Mouse (Mus musculus): Measurements from ENCODE around the gene Tanc1.

Tanc1 gene

GRCm38 (mm10) chr2:59681181-59681580 is 69.3 kb downstream of the Tanc1 start:
- no peak for DNase-seq (ENCODE audit: low spot score in 2 of 2)

- no peak for DNase-seq (ENCODE audit: low spot score in 2 of 2)
Measured at GRCm38 (mm10) chr2:59684864-59685605, 73.2 kb downstream of the Tanc1 start.

- DNase-seq (ENCODE audit: low spot score in 2 of 2) = no peak
Measured at GRCm38 (mm10) chr2:59685606-59685950, 73.7 kb downstream of the Tanc1 start.

- DNase-seq (ENCODE audit: low spot score in 2 of 2) = no peak
Measured at GRCm38 (mm10) chr2:59688261-59689104, 76.6 kb downstream of the Tanc1 start.

GRCm38 (mm10) chr2:59691112-59691511 is 79.3 kb downstream of the Tanc1 start:
- no peak for DNase-seq (ENCODE audit: low spot score in 2 of 2)

- DNase-seq (ENCODE audit: low spot score in 2 of 2) = no peak
Measured at GRCm38 (mm10) chr2:59693473-59693872, 81.6 kb downstream of the Tanc1 start.

- no peak for DNase-seq (ENCODE audit: low spot score in 2 of 2)
Measured at GRCm38 (mm10) chr2:59697123-59697522, 85.3 kb downstream of the Tanc1 start.

GRCm38 (mm10) chr2:59697722-59698634 is 86.1 kb downstream of the Tanc1 start:
- no peak for DNase-seq (ENCODE audit: low spot score in 2 of 2)

- DNase-seq (ENCODE audit: low spot score in 2 of 2) = no peak
Measured at GRCm38 (mm10) chr2:59698635-59699300, 86.9 kb downstream of the Tanc1 start.

- DNase-seq (ENCODE audit: low spot score in 2 of 2) = no peak
Measured at GRCm38 (mm10) chr2:59699893-59700292, 88.1 kb downstream of the Tanc1 start.

GRCm38 (mm10) chr2:59705221-59705620 is 93.4 kb downstream of the Tanc1 start:
- no peak for DNase-seq (ENCODE audit: low spot score in 2 of 2)

- DNase-seq (ENCODE audit: low spot score in 2 of 2) = no peak
Measured at GRCm38 (mm10) chr2:59706806-59707205, 95.0 kb downstream of the Tanc1 start.

- no peak for DNase-seq (ENCODE audit: low spot score in 2 of 2)
Measured at GRCm38 (mm10) chr2:59707922-59708706, 96.3 kb downstream of the Tanc1 start.

- DNase-seq (ENCODE audit: low spot score in 2 of 2) = no peak
Measured at GRCm38 (mm10) chr2:59710771-59711170, 98.9 kb downstream of the Tanc1 start.

- no peak for DNase-seq (ENCODE audit: low spot score in 2 of 2)
Measured at GRCm38 (mm10) chr2:59711992-59712391, 100.2 kb downstream of the Tanc1 start.

- DNase-seq (ENCODE audit: low spot score in 2 of 2) = no peak
Measured at GRCm38 (mm10) chr2:59712484-59712883, 100.6 kb downstream of the Tanc1 start.

- no peak for DNase-seq (ENCODE audit: low spot score in 2 of 2)
Measured at GRCm38 (mm10) chr2:59713626-59714556, 102.0 kb downstream of the Tanc1 start.

- no peak for DNase-seq (ENCODE audit: low spot score in 2 of 2)
Measured at GRCm38 (mm10) chr2:59714992-59715391, 103.2 kb downstream of the Tanc1 start.

GRCm38 (mm10) chr2:59716461-59716860 is 104.6 kb downstream of the Tanc1 start:
- DNase-seq (ENCODE audit: low spot score in 2 of 2) = no peak

All from right cerebral cortex, postnatal 36 days (tissue).